ENCODE assay signal across 23 mouse cellular contexts in genomic region chr13:110667276-110667956, GRCm38 (mm10).
DNase-seq lines count a peak whose midpoint lies in the region; ATAC-seq and TF ChIP-seq lines count a peak whose summit lies in the region.
"Had no signal": no experiment of that assay in that cellular context is flagged by ENCODE, and none has a peak within 500 bp of the region (broad histone marks: within the 10 kb centered on the region; RNA-seq: fewer than 3 reads in every experiment).

No protein-coding gene starts in this region.

- peak overlapping the region; percentile 54; the same call in 1 of the 2 replicates for H3K27ac ChIP-seq in hindbrain, embryonic 10.5 days
- no peak overlapping the region for H3K27ac ChIP-seq in hindbrain, embryonic 14.5 days
- no peak overlapping the region; the same call in 1 of the 2 replicates for H3K27ac ChIP-seq in midbrain, embryonic 11.5 days (ENCODE audit: low read depth, low read length)
- H3K27ac ChIP-seq in midbrain, embryonic 15.5 days = no peak overlapping the region
- H3K27ac ChIP-seq in midbrain, postnatal 0 days (ENCODE audit: low read depth, low read length) = no peak overlapping the region
- no peak overlapping the region for H3K27ac ChIP-seq in stomach, postnatal 0 days (replicated peaks)
- H3K27ac ChIP-seq: forebrain, embryonic 12.5 days; limb, embryonic 12.5 days; macrophage had no signal

- no peaks in the 10 kb centered on the region for H3K36me3 ChIP-seq in hindbrain, embryonic 10.5 days
- H3K36me3 ChIP-seq in hindbrain, embryonic 14.5 days (replicated peaks; ENCODE audit: control insufficient read depth, insufficient read depth) = no peaks in the 10 kb centered on the region
- no peaks in the 10 kb centered on the region for H3K36me3 ChIP-seq in midbrain, embryonic 11.5 days (ENCODE audit: control insufficient read depth, insufficient read depth, low read length)
- no peaks in the 10 kb centered on the region for H3K36me3 ChIP-seq in midbrain, embryonic 15.5 days (replicated peaks)
- H3K36me3 ChIP-seq in midbrain, postnatal 0 days (ENCODE audit: insufficient read depth, low read length) = no peaks in the 10 kb centered on the region
- H3K36me3 ChIP-seq in stomach, postnatal 0 days (ENCODE audit: control insufficient read depth, insufficient read depth, low read length) = no peaks in the 10 kb centered on the region
- H3K36me3 ChIP-seq: forebrain, embryonic 12.5 days; limb, embryonic 12.5 days had no signal

- no peak for TF ChIP-seq CTCF in midbrain, postnatal 0 days (IDR thresholded peaks at IDR 0.05)
- TF ChIP-seq CTCF in stomach, postnatal 0 days (IDR thresholded peaks at IDR 0.05; ENCODE audit: low read depth) = no peak

- no peak for TF ChIP-seq EP300 in stomach, postnatal 0 days (optimal IDR thresholded peaks at IDR 0.05)

- no peaks in the 10 kb centered on the region for H3K9me3 ChIP-seq in hindbrain, embryonic 10.5 days
- no peaks in the 10 kb centered on the region for H3K9me3 ChIP-seq in hindbrain, embryonic 14.5 days (ENCODE audit: control insufficient read depth, low read length)
- H3K9me3 ChIP-seq in midbrain, embryonic 11.5 days (ENCODE audit: control insufficient read depth, low read length) = no peaks in the 10 kb centered on the region
- H3K9me3 ChIP-seq in midbrain, embryonic 15.5 days = no peaks in the 10 kb centered on the region
- H3K9me3 ChIP-seq in midbrain, postnatal 0 days (ENCODE audit: low read length) = no peaks in the 10 kb centered on the region
- no peaks in the 10 kb centered on the region for H3K9me3 ChIP-seq in stomach, postnatal 0 days (ENCODE audit: control insufficient read depth, low read length)
- H3K9me3 ChIP-seq: forebrain, embryonic 12.5 days; limb, embryonic 12.5 days had no signal

- no peak overlapping the region for H3K4me2 ChIP-seq in hindbrain, embryonic 14.5 days (replicated peaks)
- H3K4me2 ChIP-seq in midbrain, embryonic 11.5 days = no peak overlapping the region
- no peak overlapping the region for H3K4me2 ChIP-seq in midbrain, embryonic 15.5 days
- no peak overlapping the region for H3K4me2 ChIP-seq in midbrain, postnatal 0 days (ENCODE audit: low read depth, low read length, poor library complexity, severe bottlenecking)
- no peak overlapping the region for H3K4me2 ChIP-seq in stomach, postnatal 0 days (replicated peaks; ENCODE audit: low read depth)
- H3K4me2 ChIP-seq: forebrain, embryonic 12.5 days; limb, embryonic 12.5 days; liver, embryonic 11.5 days had no signal

- no peak for ATAC-seq in hindbrain, embryonic 14.5 days (ENCODE audit: low FRiP score)
- ATAC-seq in midbrain, embryonic 11.5 days (ENCODE audit: low FRiP score) = peak; percentile 52; the same call in 1 of the 2 replicates
- no peak for ATAC-seq in midbrain, embryonic 15.5 days (replicated peaks)
- ATAC-seq in midbrain, postnatal 0 days (ENCODE audit: low FRiP score) = no peak
- peak; percentile 80 for ATAC-seq in stomach, postnatal 0 days (ENCODE audit: low FRiP score, low TSS enrichment)
- ATAC-seq in erythroblast, adult 5-6 weeks (replicated peaks; ENCODE audit: low FRiP score, poor library complexity, severe bottlenecking) = no peak
- ATAC-seq: intestine, embryonic 16.5 days; liver, postnatal 0 days; Patski had no signal

- 61% methylated on average over 7 of the region's 7 CpGs for WGBS in hindbrain, embryonic 10.5 days
- 62% methylated on average over 7 of the region's 7 CpGs for WGBS in hindbrain, embryonic 14.5 days
- 64% methylated on average over 7 of the region's 7 CpGs for WGBS in midbrain, embryonic 11.5 days
- 47% methylated on average over 7 of the region's 7 CpGs for WGBS in midbrain, embryonic 15.5 days
- WGBS in midbrain, postnatal 0 days = 61% methylated on average over 7 of the region's 7 CpGs
- WGBS in stomach, postnatal 0 days = 47% methylated on average over 7 of the region's 7 CpGs

- DNase-seq in hindbrain, embryonic 10.5 days (ENCODE audit: low spot score) = no peak
- DNase-seq in hindbrain, embryonic 14.5 days (ENCODE audit: low spot score) = no peak
- peak; percentile 86 for DNase-seq in midbrain, embryonic 11.5 days (ENCODE audit: low spot score, missing footprints)
- peak; percentile 15 for DNase-seq in midbrain, postnatal 0 days (ENCODE audit: low spot score)
- peak; percentile 53 for DNase-seq in stomach, postnatal 0 days (ENCODE audit: low spot score)
- DNase-seq in kidney, postnatal 14 days = no peak
- DNase-seq: adrenal gland, postnatal 10 days; cerebellum, adult 8-10 months; cerebellum, postnatal 25 days; gastrocnemius, postnatal 14 days; kidney, adult 9 months; kidney, postnatal 10 days; layer of hippocampus, adult 9-11 months; liver, postnatal 0 days; thymus, postnatal 14 days had no signal

- H3K4me3 ChIP-seq in hindbrain, embryonic 10.5 days = no peak overlapping the region
- no peak overlapping the region for H3K4me3 ChIP-seq in hindbrain, embryonic 14.5 days (replicated peaks; ENCODE audit: low read length)
- H3K4me3 ChIP-seq in midbrain, embryonic 11.5 days (ENCODE audit: low read depth, low read length) = no peak overlapping the region
- no peak overlapping the region for H3K4me3 ChIP-seq in midbrain, embryonic 15.5 days
- no peak overlapping the region for H3K4me3 ChIP-seq in midbrain, postnatal 0 days (ENCODE audit: low read depth, low read length)
- no peak overlapping the region for H3K4me3 ChIP-seq in stomach, postnatal 0 days (ENCODE audit: low read depth, low read length)
- H3K4me3 ChIP-seq: forebrain, embryonic 12.5 days; limb, embryonic 12.5 days had no signal

- H3K9ac ChIP-seq in hindbrain, embryonic 14.5 days = no peak overlapping the region
- H3K9ac ChIP-seq in midbrain, embryonic 11.5 days (ENCODE audit: low read length) = no peak overlapping the region
- no peak overlapping the region for H3K9ac ChIP-seq in midbrain, embryonic 15.5 days
- H3K9ac ChIP-seq in midbrain, postnatal 0 days (replicated peaks; ENCODE audit: low read length, poor library complexity, severe bottlenecking) = no peak overlapping the region
- no peak overlapping the region for H3K9ac ChIP-seq in stomach, postnatal 0 days (ENCODE audit: low read length)
- H3K9ac ChIP-seq: forebrain, embryonic 12.5 days; limb, embryonic 12.5 days; liver, postnatal 0 days had no signal

- H3K27me3 ChIP-seq in hindbrain, embryonic 10.5 days (ENCODE audit: insufficient read depth, poor library complexity, severe bottlenecking) = no peaks in the 10 kb centered on the region
- H3K27me3 ChIP-seq in hindbrain, embryonic 14.5 days (ENCODE audit: control insufficient read depth, insufficient read depth, low read length) = no peaks in the 10 kb centered on the region
- no peaks in the 10 kb centered on the region for H3K27me3 ChIP-seq in midbrain, embryonic 11.5 days (ENCODE audit: control insufficient read depth, insufficient read depth, low read length)
- H3K27me3 ChIP-seq in midbrain, embryonic 15.5 days (replicated peaks) = no peaks in the 10 kb centered on the region
- no peaks in the 10 kb centered on the region for H3K27me3 ChIP-seq in midbrain, postnatal 0 days (ENCODE audit: insufficient read depth, low read length)
- no peaks in the 10 kb centered on the region for H3K27me3 ChIP-seq in stomach, postnatal 0 days (ENCODE audit: control insufficient read depth, insufficient read depth, low read length)
- H3K27me3 ChIP-seq: forebrain, embryonic 12.5 days; limb, embryonic 12.5 days; Patski had no signal

- H3K4me1 ChIP-seq in hindbrain, embryonic 10.5 days (replicated peaks) = peaks cover 22% of the 10 kb centered on the region
- H3K4me1 ChIP-seq in hindbrain, embryonic 14.5 days (replicated peaks; ENCODE audit: control insufficient read depth, insufficient read depth, low read length) = no peaks in the 10 kb centered on the region
- no peaks in the 10 kb centered on the region; the same call in 1 of the 2 replicates for H3K4me1 ChIP-seq in midbrain, embryonic 11.5 days (ENCODE audit: control insufficient read depth, insufficient read depth, low read length)
- no peaks in the 10 kb centered on the region for H3K4me1 ChIP-seq in midbrain, embryonic 15.5 days
- H3K4me1 ChIP-seq in midbrain, postnatal 0 days (ENCODE audit: insufficient read depth, low read length) = no peaks in the 10 kb centered on the region
- no peaks in the 10 kb centered on the region for H3K4me1 ChIP-seq in stomach, postnatal 0 days (replicated peaks; ENCODE audit: control insufficient read depth, insufficient read depth)

Comparison
In these comparisons a context has a peak if more than half of its experiments do, and no peak if none do; other contexts are left out.
1. ATAC-seq: peak in midbrain, embryonic 11.5 days (single experiment) and stomach, postnatal 0 days (single experiment); none in hindbrain, embryonic 14.5 days (single experiment), midbrain, embryonic 15.5 days (single experiment), midbrain, postnatal 0 days (single experiment) and erythroblast, adult 5-6 weeks (single experiment).
2. DNase-seq: peak in midbrain, embryonic 11.5 days (single experiment), midbrain, postnatal 0 days (single experiment) and stomach, postnatal 0 days (single experiment); none in hindbrain, embryonic 10.5 days (single experiment), hindbrain, embryonic 14.5 days (single experiment) and kidney, postnatal 14 days (single experiment).